Mouse (Mus musculus): ENCODE results near the gene Rrp7a.

- TF ChIP-seq CTCF (IDR thresholded peaks at IDR 0.05; ENCODE audit: control insufficient read depth, insufficient read depth, insufficient replicate concordance, low read depth, low read length) (no peak), POLR2A (IDR thresholded peaks at IDR 0.05; ENCODE audit: control insufficient read depth, low read depth, low read length) (no peak)
These were observed 8.5 kb downstream of the Rrp7a start for GRCm38 (mm10) chr15:83114106-83114505.
